ENCODE assay signal across 27 mouse cellular contexts in genomic region chr16:45940701-45941100, GRCm38 (mm10).
"Had no signal": no experiment of that assay in that cellular context is flagged by ENCODE, and none has a peak within 500 bp of the region (broad histone marks: within the 10 kb centered on the region; RNA-seq: fewer than 3 reads in every experiment).

No protein-coding gene starts in this region.

- ATAC-seq: forebrain, embryonic 13.5 days; forebrain, embryonic 14.5 days; forebrain, embryonic 15.5 days; forebrain, embryonic 16.5 days; forebrain, postnatal 0 days had no signal

- H3K36me3 ChIP-seq: embryonic facial prominence, embryonic 10.5 days; embryonic facial prominence, embryonic 12.5 days; embryonic facial prominence, embryonic 13.5 days; embryonic facial prominence, embryonic 15.5 days; forebrain, embryonic 10.5 days; forebrain, embryonic 12.5 days; forebrain, embryonic 15.5 days had no signal

- H3K9me3 ChIP-seq: embryonic facial prominence, embryonic 12.5 days; embryonic facial prominence, embryonic 13.5 days; embryonic facial prominence, embryonic 15.5 days; forebrain, embryonic 10.5 days; forebrain, embryonic 12.5 days; forebrain, embryonic 13.5 days; forebrain, embryonic 15.5 days had no signal

- H3K4me2 ChIP-seq: embryonic facial prominence, embryonic 12.5 days; embryonic facial prominence, embryonic 13.5 days; embryonic facial prominence, embryonic 15.5 days; forebrain, embryonic 12.5 days; forebrain, embryonic 13.5 days; forebrain, embryonic 15.5 days had no signal

- H3K27ac ChIP-seq: embryonic facial prominence, embryonic 10.5 days; embryonic facial prominence, embryonic 12.5 days; embryonic facial prominence, embryonic 13.5 days; embryonic facial prominence, embryonic 15.5 days; forebrain, embryonic 10.5 days; forebrain, embryonic 12.5 days; forebrain, embryonic 13.5 days; forebrain, embryonic 15.5 days; gastrocnemius, adult 2 months; heart, adult 2 months had no signal

- H3K9ac ChIP-seq: embryonic facial prominence, embryonic 12.5 days; embryonic facial prominence, embryonic 13.5 days; embryonic facial prominence, embryonic 15.5 days; forebrain, embryonic 12.5 days; forebrain, embryonic 13.5 days; forebrain, embryonic 15.5 days; forebrain, postnatal 0 days had no signal

- DNase-seq: cerebellum, adult 2 months; cerebellum, adult 8-10 months; cerebellum, adult 9-10 months; cerebellum, adult 9-11 months; cerebellum, postnatal 10 days; cerebellum, postnatal 14 days; cerebellum, postnatal 25 days; cerebellum, postnatal 36 days; embryo, embryonic 11 days; forebrain, postnatal 0 days; gastrocnemius, adult 2 months; gastrocnemius, postnatal 10 days; gastrocnemius, postnatal 14 days; gastrocnemius, postnatal 25 days; gastrocnemius, postnatal 36 days; heart, adult 2 months had no signal

- H3K4me3 ChIP-seq: embryonic facial prominence, embryonic 10.5 days; embryonic facial prominence, embryonic 12.5 days; embryonic facial prominence, embryonic 13.5 days; embryonic facial prominence, embryonic 15.5 days; erythroblast, embryonic 14.5 days; forebrain, embryonic 10.5 days; forebrain, embryonic 12.5 days; forebrain, embryonic 13.5 days; forebrain, embryonic 15.5 days; gastrocnemius, adult 2 months; heart, adult 2 months had no signal

- H3K27me3 ChIP-seq: embryonic facial prominence, embryonic 12.5 days; embryonic facial prominence, embryonic 13.5 days; embryonic facial prominence, embryonic 15.5 days; forebrain, embryonic 12.5 days; forebrain, embryonic 13.5 days; forebrain, embryonic 15.5 days had no signal
